Mouse (Mus musculus) heart, postnatal 0 days (tissue): Measurements from ENCODE around the gene Ptgfr.

Experiments
- CTCF ChIP-seq: IDR thresholded peaks from 2 replicates; pipeline ENCODE4 v1.5.1; 2016; ENCODE audit warnings: antibody characterized with exemption, control low read depth, low read depth
- EP300 ChIP-seq: IDR thresholded peaks from 2 replicates; pipeline ENCODE4 v1.6.1; 2016; ENCODE audit warnings: antibody characterized with exemption, low read depth

GRCm38 (mm10) chr3:151819811-151820210 lies 17.6 kb downstream of the Ptgfr start:
- TF ChIP-seq CTCF (no peak), EP300 (no peak)
